Mouse (Mus musculus) spleen, adult 12 weeks (tissue): ENCODE data around the gene Sptb.

Experiments
- DNase-seq: peaks from one replicate; pipeline ENCODE4 v3.0.0; 2022; ENCODE audit warnings: low spot score

Sptb gene

DNA sequence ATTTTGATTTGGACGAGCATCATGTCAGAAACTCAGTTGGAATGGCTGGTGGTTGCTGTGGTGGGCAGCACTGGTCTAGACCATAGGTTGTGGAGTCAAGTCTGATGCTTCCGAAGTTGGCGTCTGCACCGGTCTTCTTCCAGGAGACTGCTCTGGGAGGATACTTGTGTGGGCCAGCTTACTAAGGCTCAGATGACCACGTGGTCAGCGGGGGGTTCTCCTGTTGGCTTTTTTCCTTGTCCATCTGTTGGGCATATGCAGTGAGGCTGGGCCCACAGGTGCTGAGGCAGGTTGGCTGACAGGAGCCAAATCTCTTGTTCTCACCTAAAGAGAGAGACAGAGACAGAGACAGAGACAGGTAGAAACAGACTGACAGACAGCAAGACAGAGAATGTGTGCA, 135.5 kb downstream of the Sptb start:
- no peak for DNase-seq

DNA sequence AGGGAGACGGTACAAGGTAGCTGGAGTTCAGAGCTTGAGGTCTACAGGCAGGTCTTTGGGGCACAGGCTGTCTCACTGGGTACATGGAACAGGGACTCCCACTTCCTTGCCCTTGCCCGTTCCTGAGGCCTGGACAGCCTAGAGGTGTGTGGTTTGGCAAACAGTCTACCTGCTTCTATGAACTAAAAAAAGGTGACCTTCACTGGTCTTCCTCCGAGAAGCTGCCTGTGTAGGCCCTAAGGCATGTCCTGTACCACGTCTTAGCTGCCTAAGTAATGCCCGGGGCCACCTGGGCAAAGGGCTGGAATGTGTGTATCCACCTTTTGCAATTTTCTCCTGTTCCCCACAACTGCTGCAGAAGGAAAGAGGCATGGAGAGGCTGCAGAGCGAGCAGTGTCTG, 137.0 kb downstream of the Sptb start:
- no peak for DNase-seq

DNA sequence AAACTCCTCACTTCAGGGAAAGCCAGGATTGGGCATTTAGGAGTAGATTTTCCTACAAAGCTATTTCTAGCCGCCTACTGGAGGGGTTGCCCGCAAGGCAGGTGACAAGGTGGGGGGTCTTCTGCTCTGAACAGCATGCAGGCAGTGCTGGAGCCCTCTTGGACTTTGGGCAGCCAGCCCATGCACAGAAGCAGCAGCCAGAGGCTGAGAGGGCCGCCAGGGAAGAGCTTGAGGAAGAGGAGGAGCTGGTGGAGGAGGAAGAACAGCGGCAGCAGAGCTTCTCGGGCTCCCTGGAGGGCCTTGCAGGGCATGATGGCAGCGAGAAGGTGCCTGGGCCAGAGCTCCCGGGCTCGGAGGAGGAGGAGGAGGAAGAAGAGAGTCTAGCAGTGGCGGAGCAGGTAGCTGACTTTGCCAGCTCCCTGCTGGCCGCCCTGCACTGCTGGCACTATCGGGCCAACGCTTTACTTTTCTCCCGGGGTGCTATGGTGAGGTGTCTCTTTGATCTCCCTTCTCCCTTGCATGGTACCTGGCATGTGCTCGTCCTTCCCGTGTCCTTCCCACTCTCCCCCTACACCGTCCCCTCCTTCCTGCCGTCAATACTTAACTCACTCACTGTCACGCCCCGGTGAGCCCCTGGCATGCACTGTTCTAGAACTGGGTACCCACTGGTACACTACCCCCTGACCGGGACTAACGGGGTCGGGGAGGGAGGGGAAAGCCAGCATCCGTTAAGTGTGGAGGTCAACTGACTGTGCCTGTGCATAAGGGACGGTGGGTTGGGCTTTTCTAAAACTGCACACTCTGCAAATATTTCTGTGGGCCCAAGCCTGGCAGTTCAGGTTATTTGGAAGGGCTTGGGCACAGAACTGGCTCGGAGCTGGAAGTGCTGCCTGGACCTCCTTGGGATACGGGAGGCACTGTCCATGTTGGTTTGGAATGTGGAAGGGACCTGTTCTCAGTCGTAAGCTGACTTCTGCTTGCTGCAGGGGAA, 137.8 kb downstream of the Sptb start:
- DNase-seq, result no peak

DNA sequence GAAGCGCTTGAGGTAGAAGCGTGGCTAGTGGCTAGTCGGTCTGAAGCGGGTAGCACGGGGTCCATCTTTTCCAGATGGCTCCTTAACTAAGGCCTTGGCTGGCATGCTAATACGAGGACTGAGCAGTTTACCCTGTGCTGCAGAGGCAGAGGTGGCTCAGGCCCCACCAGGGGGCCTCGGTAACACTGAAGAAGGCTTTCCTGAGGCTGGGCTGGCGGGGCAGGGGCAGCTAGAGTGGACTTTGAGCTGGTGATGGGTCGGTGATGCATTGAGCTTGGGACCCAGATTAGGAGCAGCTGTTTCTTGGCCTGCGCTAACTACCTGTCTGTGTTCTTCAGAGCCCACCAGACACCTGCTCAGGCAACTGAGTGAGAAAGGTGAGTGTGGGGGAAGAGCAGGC, 139.1 kb downstream of the Sptb start:
- DNase-seq, result no peak

DNA sequence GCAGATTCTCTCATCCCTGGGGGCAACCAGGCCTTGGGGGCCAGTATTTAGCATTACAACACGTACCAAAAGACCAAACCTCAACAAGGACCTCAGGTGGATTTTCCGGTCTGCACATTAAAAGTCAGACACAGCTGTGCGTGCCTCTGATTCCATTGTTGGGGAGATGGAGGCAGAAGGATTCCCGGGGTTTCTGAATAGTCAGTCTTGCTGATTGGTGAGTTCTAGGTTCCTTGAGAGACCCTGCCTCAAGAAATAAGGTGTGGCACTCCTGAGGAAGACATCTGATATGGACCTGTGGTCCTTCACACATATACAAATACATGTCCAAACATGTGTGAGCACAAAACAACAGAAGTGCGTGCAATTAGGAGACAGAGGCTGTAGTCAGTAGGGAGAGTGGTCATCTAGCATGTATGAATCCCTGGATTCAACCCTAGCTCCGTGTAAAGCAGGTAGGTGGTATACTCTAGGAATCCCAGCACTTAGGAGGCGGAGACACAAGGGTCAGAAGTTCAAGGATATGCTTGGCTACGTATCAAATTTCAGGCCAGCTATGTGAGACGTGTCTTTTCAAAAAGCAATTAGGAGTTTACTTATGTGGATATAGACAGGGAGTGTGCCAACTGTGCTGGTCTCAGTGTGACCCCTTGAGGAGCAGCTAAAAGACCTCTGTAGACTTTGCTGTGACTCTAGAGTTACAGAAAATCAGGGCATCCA, 140.0 kb downstream of the Sptb start:
- DNase-seq, result no peak

DNA sequence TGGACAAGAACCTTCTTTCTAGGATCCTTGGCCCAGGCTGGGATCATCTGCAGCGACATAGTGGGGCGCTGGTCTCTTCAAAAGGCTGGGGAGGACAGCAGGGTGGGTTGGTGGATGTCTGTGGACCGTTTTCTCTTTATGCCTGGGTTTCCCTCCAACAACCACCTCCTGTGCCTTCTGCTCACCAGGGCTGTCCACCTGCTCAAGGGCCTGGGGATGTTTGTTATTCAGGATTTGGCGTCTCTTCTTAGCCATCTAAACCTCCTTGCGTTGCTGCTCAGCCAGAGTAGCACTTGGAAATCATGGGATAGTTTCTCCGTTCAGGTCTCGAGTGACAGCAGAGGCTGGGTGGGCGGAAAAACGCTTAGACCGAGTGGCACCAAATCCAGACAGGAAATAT, 144.1 kb downstream of the Sptb start:
- DNase-seq, result no peak

DNA sequence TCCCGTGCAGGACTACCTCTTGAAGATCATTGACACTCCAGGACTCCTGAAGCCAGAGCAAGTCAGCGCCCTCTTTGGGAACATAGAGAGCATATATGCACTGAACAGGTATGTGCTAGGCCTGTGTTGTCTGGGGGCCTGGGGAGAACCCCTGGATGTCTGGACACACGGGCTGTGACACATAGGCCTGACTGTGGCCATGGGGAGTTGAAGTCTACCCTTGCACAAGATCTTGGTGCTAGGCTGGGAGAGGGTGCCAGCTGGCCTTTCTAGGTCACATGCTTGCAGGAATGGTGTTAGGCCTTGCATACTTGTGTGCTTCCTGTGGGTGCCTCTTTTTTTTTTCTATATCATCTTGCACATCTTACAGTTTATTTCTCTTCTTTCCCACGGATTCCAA, 148.2 kb downstream of the Sptb start:
- DNase-seq, result no peak

DNA sequence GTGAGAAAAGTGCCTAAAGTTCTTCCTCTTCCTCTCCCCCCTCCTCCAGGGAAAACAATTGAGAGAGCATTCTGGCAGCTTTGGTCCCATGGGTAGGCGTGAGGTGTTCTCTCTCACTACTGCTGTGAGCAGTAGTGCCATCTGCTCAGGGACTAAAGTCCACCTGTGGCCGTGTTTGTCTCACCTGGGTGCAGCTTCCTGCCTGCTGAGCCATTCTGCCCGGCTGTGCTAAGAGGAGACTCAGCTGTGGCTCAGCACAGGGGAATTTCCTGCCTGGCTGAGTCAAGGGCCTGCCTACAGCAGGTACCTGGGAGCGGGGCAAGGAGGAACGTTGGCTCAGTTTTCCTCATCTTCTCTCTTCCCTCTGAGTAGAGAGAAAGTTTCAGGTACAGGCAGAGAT, 152.1 kb downstream of the Sptb start:
- DNase-seq, result no peak

DNA sequence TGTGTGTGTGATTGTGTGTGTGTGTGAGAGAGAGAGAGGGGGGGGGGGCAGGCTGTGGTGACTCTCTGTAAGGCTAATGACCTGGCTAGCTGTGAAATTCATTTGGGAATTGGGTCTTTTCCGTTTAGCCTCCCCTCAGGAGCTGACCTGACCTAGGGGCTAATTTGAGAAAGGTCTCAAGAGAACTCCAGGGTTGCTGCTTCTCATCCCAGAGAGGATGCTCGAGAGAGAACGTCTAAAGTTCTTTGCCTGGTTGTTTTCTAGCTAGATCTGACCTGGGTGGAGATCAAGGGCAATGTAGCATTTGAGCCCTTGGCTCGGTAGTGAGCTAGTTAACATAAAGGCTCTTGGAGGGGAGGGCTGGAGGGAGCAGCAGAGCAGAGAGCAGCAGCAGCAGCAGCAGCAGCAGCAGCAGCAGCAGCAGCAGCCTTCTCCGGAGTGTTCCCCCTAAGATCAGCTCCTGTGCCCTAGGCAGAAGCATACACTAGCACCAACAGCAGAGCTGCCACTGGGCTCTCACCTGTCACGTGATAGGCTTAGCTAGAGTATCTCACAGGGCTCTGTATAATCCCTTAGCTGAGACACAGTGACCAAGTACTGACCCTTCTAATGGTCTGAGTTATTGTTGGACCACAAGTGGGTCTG, 153.5 kb downstream of the Sptb start:
- no peak for DNase-seq

DNA sequence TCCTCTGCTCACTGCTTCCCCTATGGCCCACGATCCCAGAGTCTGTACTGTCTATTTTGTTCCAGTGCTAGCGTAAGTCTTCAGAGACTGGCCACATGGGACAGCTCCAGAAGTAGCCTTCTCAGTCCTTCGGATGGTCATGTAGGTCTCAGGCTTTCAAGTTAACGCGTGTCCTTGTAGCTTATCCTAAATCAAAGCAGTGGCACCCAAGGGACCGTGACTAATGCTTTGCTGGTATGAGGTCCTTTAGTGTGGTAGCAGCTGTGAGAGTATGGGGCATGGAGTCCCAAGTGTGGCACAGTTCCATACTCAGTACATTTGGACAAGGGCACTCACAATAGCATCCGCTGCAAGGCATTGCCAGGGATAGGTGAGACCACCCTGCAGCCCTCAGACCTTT, 154.2 kb downstream of the Sptb start:
- DNase-seq, result no peak

DNA sequence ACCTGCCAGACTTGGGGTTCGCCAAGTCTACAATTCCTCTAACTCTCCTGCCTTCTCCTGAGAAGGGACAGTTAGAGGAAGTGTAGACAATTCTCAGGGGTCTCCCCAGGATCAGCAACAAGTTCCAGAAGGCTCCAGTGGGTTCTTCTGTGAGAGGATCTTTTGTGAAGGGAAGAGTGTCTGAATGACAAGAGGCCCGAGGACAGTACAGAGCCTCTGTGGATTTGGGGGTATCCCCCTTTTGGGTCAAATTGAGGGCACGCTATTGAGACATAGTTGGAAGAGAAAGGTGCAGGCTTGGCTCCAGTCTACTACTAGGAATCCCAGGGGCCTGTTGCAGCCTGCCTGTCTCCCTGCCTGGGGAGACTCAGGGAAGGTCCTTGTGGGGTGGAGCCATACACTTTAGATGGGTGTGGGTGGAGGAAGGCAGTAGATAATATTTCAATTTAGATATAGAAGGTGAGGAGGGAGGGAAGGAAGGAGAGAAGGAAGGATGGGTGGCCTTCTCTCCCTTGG, 155.4 kb downstream of the Sptb start:
- no peak for DNase-seq

DNA sequence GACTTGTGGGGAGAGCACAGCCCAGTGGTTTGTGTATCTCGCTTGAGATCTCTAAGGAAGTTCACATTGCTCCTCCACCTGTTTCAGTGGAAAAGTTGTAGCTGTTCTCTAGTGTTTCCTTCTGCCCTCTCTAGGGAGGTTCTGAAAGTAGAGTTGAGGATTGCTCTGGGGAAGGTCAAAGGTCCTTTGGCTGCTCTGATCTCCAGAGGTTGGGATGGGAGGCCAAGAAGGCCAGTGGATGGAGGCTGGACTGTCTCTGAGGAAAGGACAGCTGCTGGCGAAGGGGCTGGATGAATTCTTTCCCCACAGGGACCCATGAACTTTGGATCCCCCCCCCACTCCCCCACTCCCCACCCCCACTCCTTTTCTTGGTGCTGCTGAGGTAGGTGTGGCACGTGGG, 156.0 kb downstream of the Sptb start:
- no peak for DNase-seq

DNA sequence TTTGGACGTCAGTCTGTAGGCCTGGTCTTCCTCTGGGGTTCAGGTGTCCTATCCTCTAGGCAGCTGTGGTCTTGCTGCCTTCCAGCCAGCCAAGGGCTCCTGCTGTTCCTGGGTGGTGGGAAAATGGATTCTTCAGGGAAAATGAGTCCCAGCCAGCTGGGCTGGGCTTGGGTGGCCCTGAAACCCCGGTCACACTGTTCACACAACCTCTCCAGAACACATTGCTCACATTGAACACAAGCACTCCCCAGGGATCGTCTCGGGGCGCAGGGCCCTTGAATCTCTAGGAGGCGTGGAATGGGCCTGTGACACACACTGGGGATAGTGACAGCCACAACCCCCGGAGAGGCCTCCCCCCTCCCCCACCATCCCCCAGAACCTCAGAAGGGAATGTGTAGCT, 156.4 kb downstream of the Sptb start:
- no peak for DNase-seq

DNA sequence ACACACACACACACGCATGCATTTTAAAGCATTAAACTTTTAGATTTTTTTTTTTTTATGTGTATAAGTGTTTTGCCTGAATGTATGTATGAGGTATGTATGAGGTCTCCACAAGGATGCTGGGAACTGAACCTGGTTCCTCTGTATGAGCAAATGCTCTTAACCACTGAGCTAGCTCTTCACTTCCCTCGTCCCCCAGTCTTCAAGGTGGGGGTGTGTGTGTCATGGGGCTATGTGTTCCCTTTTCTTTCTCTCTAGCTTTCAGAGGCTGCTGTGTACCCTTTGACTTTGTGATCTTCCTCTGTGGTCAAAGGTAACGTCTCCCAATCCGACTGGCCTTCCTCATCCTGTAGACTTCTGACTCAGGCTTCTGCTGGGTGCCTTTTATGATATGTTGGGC, 157.4 kb downstream of the Sptb start:
- DNase-seq, result no peak

DNA sequence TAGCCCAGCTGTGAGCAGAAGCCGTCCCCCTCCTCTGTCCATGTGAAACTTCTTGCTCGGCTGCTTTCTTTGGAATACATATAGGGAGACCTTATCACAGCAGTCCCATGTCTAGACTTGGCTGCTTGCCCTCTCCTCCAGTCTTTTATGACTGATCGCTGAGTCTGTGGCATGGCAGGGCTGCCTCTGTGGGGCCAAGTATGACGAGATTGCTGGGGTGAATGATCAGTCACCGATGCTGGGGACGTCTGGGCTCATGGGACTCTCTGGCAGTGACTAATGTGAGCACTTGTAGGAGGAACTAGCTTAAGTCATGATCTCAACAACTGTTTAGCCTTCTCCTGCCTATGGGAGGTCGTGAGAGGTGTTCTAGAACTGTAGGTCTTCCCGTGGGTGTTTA, 158.0 kb downstream of the Sptb start:
- peak; percentile 44 for DNase-seq

DNA sequence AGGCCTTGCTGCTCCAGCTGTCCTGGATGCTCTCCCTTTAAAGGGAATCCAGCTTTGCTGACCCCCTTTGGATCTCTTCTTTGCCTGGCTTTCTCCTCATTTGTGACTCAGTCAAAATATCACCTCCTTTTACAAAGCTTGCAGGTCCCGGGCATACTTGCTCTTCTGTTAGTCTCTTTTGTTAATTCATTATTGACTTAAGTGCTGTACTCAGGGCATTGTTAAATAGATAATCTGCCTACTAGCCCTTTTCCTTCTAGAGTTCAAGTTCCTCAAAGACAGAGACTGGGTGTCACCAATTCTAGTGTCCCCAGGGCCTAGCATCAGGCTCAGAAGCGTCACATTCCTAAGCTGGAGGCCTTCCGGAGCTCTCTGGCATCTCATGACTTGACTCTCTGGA, 161.1 kb downstream of the Sptb start:
- no peak for DNase-seq

DNA sequence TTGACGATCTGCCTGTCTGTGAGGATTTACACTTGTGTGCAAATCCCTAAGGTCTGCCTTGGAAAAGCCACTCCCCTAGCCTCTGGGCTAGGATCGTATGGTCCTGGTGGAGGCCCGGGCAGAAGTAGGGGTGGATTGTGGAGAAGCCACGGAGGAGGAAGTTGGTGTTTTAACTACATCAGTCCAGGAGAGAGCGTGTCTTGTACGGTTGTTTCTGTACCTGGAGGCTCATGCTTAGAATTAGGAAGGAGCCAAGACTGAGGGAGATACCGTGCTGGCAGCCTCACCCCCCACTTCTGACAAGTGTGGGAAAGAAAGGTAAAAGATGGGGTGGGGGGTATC, 162.3 kb downstream of the Sptb start:
- no peak for DNase-seq

DNA sequence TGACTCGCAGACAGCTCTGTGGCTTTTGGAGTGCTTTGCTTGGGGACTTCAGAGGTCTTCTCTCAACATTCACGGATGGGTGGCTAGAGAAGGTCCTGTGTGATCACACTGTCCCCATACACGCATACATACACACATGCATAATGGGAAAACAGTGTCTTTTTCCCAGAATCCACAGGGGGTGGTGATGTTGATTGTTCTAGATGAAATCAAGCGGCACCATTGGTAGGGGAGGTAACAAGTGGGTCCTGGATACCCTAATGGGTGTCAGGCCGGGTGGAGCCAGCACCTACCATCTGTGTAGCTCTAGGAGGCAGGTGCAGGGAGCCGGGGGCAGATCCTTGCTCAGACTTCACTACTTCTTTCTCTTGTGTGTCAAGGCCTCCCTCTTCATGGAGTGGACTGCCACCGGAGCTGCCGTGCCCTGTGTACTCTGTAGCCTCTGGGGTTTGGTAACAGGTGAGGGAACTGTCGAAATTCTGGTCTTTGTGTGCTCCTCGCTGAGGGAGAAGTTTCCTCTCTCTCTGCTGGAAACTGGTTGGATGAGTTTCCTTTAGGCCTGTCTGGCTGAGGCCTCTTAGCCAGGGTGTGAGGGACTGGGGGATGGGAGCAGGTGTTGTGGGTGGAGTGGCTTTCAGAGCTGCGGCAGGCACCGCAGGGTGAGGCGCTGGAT, 162.8 kb downstream of the Sptb start:
- DNase-seq, result no peak

DNA sequence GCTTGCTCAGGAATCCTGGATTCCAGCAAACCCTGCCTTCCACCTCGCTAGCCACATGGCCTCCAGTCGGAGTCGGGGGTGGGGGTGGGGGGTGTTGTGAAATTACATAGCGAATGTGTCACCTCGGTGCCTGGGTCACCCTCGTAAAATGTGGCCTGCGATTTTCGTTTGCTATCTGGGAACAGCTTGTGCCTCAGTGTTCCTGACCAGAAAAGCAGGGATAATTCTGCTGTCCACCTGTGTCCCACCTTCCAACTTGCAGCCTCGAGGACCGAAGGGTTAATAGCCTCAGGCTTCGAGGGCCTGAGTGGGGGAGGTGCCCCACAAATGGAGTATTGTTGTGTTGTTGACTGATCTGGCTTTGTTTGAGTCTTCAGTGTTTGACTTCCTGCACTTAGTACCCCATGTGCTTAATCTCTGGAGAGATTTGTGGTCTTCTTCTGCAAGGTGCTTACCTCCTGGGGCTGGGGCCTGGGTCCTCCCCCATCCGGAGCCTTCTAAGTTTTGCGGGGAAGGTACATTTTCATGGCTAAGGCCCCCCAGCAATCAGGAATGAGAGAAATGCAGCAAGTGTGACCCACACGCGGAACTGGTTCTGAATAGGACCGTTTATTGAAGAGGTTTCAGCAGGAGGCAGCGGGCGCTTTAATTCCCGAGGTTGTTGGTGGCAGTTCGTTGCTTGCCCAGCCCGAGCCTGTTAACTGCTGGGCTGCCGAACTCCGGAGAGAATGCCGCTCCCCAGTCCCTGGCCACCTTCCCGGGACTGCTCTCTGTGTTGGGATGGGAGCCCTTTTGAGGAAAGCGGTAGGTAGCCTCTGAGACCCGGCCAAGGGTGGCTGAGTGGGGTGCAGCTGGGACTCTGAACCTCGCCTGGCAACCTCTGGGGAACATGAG, 163.7 kb downstream of the Sptb start:
- no peak for DNase-seq

DNA sequence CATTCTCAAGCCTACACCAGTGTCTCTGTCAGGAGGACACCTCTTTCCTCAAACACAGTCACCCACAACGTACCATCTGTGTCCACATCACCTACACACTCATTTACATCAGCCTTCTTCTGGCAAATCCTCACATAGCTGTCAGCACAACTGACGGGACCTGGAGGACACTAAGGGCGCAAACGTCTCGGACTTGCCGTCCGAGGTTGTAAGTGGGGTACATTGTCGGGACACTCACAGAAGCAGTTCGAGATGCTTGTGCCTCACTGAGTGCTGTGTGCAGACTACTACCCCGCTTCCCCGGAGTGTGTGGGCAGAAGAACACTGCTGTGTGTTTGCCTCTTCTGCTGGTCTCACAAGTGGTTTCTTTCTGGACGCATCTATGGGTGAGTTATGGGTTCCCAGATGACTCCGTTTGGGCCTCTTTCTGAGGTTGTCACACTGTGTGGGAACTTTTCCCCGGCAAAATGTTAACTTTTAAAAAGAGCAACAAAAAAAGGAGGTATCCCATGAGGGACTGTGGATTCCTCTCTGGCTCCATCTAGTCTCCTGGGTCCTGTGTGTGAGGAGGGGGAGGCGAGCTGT, 164.5 kb downstream of the Sptb start:
- DNase-seq, result no peak

DNA sequence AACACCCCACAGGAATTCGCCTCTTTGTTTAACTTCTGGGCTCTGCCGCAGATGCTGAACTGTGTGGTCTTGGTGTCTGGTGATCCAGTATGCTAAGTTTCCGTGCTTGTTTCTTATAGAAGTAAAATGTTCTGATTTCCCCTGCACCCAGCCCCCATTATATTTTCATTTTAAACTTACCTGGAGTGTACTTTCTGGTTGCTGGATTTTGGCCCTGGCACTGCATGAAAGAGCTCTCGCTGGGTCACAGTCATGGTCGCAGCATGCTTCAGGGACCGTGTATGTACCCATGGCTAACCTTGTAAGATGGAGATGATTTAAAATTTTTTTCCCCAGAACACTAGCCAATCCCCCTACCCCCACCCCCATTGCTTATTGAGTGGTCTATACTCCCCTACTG, 168.5 kb downstream of the Sptb start:
- DNase-seq, result no peak
